Mouse (Mus musculus) mammary gland, adult 2 months (tissue): ENCODE results near the gene Nos1ap. TPM values are rescaled to one million over a fixed set of nuclear protein-coding genes. Genes with fewer than 3 reads are reported as not detected.

ENCODE experiments used
- polyA plus RNA-seq: library from polyadenylated mRNA; depleted of rRNA; stranded (reverse); fragments of >200 nt; gene quantifications from 2 replicates; pipeline ENCODE4 v1.2.3, GENCODE M21; 2012; ENCODE audit warnings: low replicate concordance; rRNA removed

Nos1ap gene
- polyA plus RNA-seq, result 6.5 and 21.2 TPM in 2 replicates

GRCm38 (mm10) chr1:170589219-170590040, at the start of gene Nos1ap:
Nos1ap (minus strand) TSS chr1:170589861.

GRCm38 (mm10) chr1:170308503-170308902, 281.2 kb downstream of the Nos1ap start, which contains the start of gene Spata46:
Spata46 (plus strand) TSS chr1:170308803.

GRCm38 (mm10) chr1:170306232-170306631, 283.4 kb downstream of the Nos1ap start, which contains the start of gene Gm7694:
Gm7694 (minus strand) TSS chr1:170306332.

GRCm38 (mm10) chr1:170277016-170277415, 312.6 kb downstream of the Nos1ap start, which contains the start of gene Sh2d1b1:
Sh2d1b1 (plus strand) TSS chr1:170277320.

Other genes with a start within 250 kb of the Nos1ap start
- 39.1 and 44.4 TPM in 2 replicates for gene Olfml2b, start 54.7 kb upstream of the Nos1ap start, polyA plus RNA-seq